Mouse (Mus musculus) cerebellum, adult 2 months (tissue): Measurements from ENCODE around the gene Ocel1.

Source experiments
- CTCF ChIP-seq: fragments of 200-500 bp; IDR thresholded peaks from 2 replicates; pipeline ENCODE4 v1.5.1; 2011; ENCODE audit warnings: low read depth, mild to moderate bottlenecking, control low read depth, low read length, moderate library complexity, borderline replicate concordance; ENCODE audit not compliant: insufficient read depth
- POLR2A ChIP-seq: fragments of 200-500 bp; IDR thresholded peaks from 2 replicates; pipeline ENCODE4 v1.6.1; 2011; ENCODE audit warnings: low read length, control low read depth, borderline replicate concordance; ENCODE audit not compliant: insufficient read depth

DNA sequence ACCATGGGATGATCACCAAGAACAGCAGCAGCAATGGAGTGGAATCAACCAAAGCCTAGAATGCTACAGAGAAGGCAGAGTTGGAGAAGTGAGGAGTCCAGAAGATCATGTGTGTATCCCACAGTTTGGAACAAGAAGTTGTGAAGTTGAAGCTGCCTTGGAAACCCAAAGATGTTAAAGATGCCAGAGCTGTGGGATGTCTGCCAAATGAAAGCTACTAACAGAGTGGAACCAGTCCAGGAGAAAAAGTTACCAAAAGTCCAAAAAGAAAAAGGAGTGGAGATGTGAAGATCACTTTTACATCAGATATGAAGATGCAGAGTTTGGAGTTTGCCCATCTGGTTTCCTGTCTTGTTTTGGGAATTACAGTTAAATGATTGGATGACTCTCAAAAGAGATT lies 51.0 kb downstream of the Ocel1 start:
- TF ChIP-seq CTCF (no peak), POLR2A (no peak)
